Mouse (Mus musculus): ENCODE measurements around the gene Prss30.

DNA sequence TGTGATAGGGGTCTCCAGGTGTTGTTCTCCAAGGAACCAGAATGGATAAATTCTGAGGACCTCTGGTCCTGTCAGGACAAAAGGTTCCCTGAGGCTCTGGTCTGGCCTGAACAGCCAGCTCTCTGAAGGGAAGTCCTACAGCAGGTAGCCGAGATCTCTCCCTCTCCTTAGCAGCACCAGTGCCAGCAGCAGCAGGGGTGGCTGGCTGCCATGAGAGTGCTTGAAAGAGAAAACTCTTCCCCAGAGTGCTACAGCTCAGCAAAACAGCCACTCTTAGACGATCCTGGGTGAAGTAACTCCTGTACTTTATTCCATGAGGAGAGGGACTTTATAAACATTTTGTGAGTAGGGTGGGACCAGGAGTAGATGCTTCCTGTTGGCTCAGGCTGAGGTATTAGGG is 9.4 kb upstream of the Prss30 start:
- TF ChIP-seq GABPA (IDR thresholded peaks at IDR 0.05; ENCODE audit: low read depth, low read length) (no peak), USF2 (IDR thresholded peaks at IDR 0.05; ENCODE audit: borderline replicate concordance in 1 of 2, insufficient read depth in 1 of 2, low read depth in 1 of 2, low read length in 2 of 2) (no peak), CTCF (IDR thresholded peaks at IDR 0.05 in 2 of 3, conservative IDR thresholded peaks at IDR 0.05 in 1 of 3; ENCODE audit: control insufficient read depth in 1 of 3, insufficient read depth in 1 of 3, low read depth in 2 of 3, low read length in 3 of 3, poor library complexity in 1 of 3, severe bottlenecking in 1 of 3) (no peak), EP300 (IDR thresholded peaks at IDR 0.05; ENCODE audit: low read depth in 1 of 2, low read length in 2 of 2) (no peak), NELFE (IDR thresholded peaks at IDR 0.05; ENCODE audit: low read depth, low read length) (no peak), HCFC1 (IDR thresholded peaks at IDR 0.05; ENCODE audit: low read depth, low read length) (no peak), MYC (IDR thresholded peaks at IDR 0.05; ENCODE audit: low read depth, low read length) (no peak), RCOR1 (IDR thresholded peaks at IDR 0.05; ENCODE audit: low read depth, low read length) (no peak), USF1 (IDR thresholded peaks at IDR 0.05; ENCODE audit: low read depth, low read length) (no peak), POLR2AphosphoS2 (IDR thresholded peaks at IDR 0.05; ENCODE audit: low read length) (no peak)

Data from MEL (cell line).